Mouse (Mus musculus) spleen, postnatal 36 days (tissue): ENCODE measurements around the gene Tanc1.

Experiments used
- DNase-seq, 2 experiments: peaks; one replicate each; pipeline ENCODE4 v3.0.0; 2022; ENCODE audit warnings: low spot score in 2 of 2, mixed read lengths in 1 of 2

Tanc1 gene

DNA sequence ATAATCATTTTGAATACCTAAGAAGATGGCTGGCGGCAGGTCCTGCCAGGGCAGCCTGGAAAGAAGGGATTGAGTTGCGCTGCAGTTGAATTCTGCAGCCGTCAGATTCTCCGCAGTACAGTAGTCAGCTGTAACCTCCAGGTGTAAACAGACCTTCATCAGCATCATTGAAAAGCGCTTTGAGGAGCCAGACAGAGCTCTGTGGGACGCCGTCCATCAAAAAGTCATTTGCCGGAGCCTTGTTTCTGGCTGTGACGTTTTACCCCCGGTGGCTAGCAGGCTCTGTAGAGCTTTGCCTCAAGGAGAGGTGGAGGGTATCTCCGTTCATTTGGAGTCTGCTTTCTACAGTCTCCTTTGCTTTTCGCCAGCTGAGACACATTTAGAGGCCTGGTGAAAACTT, 36.6 kb downstream of the Tanc1 start:
- DNase-seq = no peak

DNA sequence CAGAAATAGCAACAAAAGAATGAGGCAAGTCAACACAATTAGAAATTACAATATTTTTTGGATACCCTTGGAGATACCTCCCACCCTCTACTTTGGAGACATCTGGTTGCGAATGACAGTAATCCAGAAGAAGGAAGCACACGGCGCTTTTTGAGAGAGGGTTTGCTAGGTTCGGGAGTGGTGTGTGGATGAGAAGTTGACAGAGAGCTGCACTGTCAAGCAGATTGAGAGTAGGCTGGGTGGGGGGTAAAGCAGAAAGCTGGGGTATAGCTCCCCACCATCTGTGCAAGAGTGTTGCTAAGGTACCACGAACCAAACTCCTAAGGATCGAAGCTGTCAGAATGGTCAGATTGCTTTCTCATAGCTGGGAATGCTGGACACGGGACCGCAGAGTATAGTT, 40.0 kb downstream of the Tanc1 start:
- no peak for DNase-seq

GRCm38 (mm10) chr2:59652702-59653101, 40.9 kb downstream of the Tanc1 start:
- no peak for DNase-seq

DNA sequence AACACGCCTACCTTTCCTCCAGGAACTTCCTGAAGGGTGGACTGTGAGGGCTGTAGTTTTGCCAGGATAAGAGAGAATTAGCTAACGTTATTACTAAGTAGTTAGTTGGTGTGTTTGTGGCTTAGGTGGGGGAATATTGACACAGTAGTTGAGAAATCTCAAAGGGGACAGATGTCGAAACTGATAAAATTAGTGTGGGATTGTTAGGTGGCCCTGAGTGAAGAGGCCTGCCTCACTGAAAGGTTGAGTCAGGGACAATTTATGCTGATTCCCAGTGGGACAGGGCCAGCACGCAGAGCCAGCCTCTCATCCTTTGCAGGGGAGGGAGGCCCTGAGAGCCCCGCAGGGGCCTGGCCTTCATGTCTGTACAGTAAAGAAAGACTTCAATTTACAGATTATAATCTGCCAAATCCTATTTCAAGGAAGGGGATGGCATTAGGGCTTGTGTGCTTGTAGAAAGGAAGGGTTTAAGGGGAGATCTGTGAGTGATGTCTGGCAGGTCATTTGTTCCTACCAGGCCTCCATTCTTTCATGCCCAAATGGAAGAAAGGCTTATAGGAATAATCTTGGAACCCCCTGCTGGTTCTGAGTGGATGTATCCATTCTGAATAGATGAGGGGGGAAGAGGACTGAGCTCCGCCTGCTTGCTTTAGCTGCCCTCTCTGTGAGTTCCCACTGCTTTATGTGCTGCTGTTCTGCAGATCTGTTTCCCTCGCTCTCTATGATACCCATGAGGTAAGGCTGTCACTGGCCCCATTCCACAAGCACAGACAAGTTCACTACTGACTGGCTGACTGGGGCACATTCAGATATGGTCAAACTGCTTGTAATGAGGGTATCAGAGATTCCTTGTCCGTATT, 41.7 kb downstream of the Tanc1 start:
- DNase-seq = no peak

DNA sequence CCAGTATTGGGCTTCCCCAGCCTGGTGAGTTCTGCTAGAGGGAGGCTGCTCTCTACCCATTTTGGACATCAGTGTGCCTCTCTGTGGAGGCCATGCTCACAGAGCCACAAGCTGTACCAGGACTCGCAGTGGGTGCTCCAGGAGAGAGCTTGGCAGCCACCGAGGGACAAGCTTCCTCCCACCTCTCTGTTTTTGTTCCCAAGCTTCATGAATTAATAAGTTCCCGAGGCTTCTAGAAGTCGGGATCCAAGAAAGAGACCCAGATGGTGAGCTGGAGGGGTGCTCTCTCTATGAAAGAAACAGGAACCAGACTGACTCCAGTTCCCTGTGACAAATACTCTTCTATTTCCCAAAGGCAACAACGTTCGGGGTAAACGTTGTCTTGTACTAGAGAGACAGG, 43.6 kb downstream of the Tanc1 start:
- no peak for DNase-seq

- no peak for DNase-seq
These were observed 44.8 kb downstream of the Tanc1 start for GRCm38 (mm10) chr2:59656680-59657079.

GRCm38 (mm10) chr2:59659686-59660085, 47.8 kb downstream of the Tanc1 start:
- no peak for DNase-seq

GRCm38 (mm10) chr2:59660891-59661805, 49.3 kb downstream of the Tanc1 start:
- no peak for DNase-seq

GRCm38 (mm10) chr2:59664803-59665567, 53.1 kb downstream of the Tanc1 start:
- no peak for DNase-seq

DNA sequence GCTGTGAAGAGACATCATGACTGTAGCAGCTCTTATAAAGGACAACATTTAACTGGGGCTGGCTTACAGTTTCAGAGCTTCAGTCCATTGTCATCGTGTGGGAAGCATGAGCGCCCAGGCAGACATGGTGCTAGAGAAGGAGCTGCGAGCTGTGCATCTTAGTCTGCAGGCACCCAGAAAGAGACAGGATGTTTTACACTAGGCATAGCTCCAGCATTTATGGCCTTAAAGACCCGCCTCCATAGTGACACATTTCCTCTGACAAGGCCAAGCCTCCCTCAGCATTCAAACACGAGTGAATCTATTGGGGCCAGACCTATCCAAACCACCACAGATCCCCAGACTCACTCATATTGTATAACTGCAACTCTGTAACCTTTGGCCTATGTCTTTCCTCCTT, 54.7 kb downstream of the Tanc1 start:
- DNase-seq = no peak

DNA sequence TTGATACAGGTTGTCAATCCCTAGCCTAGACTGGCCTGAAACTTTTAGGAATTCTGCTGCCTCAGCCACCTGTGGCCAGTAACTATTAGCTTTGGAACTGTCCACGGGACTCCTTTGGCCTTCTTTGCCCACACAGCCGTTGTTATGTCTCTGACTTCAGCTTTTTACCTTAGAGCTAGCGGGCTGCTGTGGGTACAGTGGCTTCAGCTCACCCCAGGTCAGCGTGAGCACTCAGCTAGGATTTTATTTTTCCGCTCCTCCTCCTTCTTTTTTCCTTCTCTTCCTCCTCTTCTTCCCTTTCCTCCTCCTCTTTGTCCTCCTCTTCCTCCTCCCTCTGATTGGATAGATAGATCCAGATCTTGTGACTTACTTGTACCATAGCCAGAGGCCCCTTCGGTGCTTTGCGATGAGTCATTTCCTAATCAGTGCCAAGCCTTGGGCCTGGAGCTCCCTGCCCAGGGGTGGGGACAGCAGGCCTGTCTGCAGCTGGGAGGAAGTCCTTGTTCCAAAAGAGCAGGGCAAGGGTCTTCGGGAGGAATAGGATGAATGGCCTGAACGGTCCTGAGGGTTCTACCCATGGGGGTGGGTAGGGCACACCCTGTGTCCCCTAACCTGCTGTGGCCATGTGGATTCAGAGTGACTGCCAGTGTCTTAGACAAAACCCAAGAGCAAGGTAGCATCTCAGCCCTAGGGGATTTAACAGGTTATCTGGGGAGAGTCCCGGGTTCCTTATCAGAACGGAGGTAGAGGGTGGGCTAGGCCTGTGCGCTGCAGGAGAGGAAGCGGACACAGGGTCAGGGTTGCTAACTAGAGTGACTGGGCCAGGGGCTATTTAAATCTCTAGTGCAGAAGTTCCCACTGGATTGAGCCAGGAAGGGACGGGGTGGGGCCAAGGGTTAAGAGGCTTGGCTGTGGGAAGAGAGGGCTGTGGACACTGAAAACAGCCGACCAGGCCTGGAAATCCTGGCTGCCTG, 58.5 kb downstream of the Tanc1 start:
- peak; percentile 26 to 32 for DNase-seq

- no peak for DNase-seq
These were observed 59.8 kb downstream of the Tanc1 start for GRCm38 (mm10) chr2:59671671-59672070.

- DNase-seq = no peak
These were observed 60.2 kb downstream of the Tanc1 start for GRCm38 (mm10) chr2:59672086-59672485.

GRCm38 (mm10) chr2:59672686-59673085, 60.8 kb downstream of the Tanc1 start:
- no peak for DNase-seq

DNA sequence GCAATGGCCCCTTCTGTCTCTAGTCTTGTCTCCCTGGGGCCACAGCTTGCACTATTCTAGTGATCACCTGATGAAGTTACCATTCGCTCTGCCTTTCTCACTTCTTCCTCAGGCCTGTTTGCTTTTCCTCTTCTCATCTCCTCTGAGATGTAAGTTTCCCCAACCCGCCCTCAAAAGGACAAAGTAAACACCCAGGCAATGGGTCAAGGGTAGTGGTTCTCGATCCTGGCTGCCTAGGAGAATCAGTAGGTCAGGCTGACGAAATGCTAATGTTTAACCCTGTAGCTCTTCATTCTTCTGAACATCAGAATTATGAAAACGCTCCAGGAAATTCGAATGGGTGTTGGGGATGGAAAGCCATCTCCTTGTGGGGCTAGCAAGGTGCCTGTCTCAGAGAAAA, 61.5 kb downstream of the Tanc1 start:
- DNase-seq = no peak

DNA sequence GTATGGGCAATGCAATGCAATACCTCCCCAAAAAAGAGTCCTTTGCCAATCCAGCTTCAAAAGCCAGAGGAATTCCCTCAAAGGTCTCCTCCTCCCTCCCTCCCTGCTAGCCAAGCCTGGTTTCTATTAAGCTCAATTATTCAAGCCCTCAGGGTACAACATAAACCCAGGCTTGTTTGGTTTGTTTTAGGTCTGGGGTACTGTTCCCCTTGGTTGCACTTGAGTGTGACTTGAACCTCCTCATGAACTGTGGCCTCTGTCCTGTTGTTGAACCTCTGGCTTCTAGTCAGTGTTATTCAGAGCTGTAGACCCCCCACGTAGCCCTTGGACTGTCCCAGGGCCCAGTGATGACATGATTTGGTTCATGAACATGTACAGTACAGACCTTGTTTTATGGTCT, 62.0 kb downstream of the Tanc1 start:
- DNase-seq = no peak

- DNase-seq = no peak
These were observed 63.6 kb downstream of the Tanc1 start for GRCm38 (mm10) chr2:59675270-59675995.

- no peak for DNase-seq
These were observed 64.2 kb downstream of the Tanc1 start for GRCm38 (mm10) chr2:59676041-59676440.

- no peak for DNase-seq
These were observed 64.6 kb downstream of the Tanc1 start for GRCm38 (mm10) chr2:59676442-59676841.

DNA sequence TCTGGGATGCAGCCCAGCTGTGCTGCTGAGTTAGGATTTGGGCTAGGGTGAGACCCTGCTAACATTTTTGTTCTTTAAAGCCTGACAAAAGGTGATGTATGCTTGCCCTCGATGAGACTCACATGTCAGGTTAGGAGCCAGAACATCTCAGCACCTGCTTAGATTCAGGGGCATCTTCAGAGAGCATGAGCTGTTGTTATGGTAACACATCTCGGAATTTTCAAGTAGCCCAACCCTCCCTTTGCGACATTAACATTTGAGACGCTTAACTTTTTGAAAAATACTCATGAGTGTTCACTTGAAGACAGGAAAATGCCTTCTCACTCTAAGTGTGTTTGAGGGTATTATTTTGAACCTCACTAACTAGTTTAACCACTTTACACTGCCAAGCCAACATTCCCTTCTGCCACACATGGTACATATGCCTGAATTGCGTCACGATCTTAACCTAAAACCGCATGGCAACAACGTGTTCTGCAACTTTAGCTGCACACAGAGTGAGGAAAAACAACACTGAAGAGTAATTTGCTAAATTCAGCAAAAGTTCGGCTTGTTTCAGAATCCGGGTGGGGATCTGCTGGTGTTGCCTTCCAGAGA, 67.7 kb downstream of the Tanc1 start:
- DNase-seq = no peak
